Mouse (Mus musculus): ENCODE data around the gene Palmd. TPM values are rescaled to one million over a fixed set of nuclear protein-coding genes. Genes with fewer than 3 reads are reported as not detected.

Gene Palmd
- polyA plus RNA-seq, 1 experiment from 2014 or later = 7.1 TPM

DNA sequence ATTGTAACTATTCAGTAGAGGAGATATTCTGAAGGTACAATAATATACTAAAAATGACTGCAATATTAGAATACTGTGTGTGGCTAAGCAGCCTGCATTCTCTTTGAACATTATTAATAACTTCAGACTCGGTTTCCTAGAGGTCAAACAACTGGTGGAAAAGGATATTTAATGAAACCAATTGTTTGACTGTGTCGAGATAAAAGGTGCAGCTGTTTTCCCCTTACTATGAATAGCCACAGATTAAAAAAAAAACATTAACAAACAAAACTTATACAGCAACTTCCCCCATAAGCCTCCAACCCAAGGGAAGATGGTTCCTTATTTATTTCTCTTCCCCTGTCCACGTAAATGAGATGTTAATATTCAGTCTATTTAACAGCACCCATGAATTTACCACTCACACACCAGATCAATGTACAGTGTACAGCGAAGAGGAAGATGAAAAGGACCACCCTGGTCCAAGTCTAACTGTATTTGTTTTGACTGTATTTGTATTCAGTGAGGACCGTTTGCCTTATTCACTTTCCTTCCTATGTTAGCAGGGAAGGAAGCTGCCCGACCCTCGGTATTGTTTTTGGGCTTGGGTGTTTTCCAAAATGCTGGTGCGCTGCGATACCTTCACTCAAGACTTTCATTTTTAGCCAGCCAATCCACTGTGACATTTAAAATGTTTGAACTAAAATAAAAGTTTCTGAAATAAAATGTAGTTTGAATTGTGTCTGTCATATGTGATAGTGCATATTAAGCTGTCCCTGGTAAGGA lies 13.2 kb upstream of the Palmd start:
- H3K27me3 ChIP-seq (replicated peaks) = no peaks in the 10 kb centered on the region
- H3K9ac ChIP-seq = no peak overlapping the region
- no peaks in the 10 kb centered on the region; the same call in none of the 2 replicates for H3K9me3 ChIP-seq
- no peaks in the 10 kb centered on the region for H3K36me3 ChIP-seq
- ATAC-seq (ENCODE audit: low FRiP score, low read depth) = no peak
- no peaks in the 10 kb centered on the region for H3K4me1 ChIP-seq
- H3K27ac ChIP-seq = no peak overlapping the region
- H3K4me3 ChIP-seq = no peak overlapping the region
- 82% methylated on average over 9 of the region's 9 CpGs for WGBS
- H3K4me2 ChIP-seq (replicated peaks) = no peak overlapping the region

DNA sequence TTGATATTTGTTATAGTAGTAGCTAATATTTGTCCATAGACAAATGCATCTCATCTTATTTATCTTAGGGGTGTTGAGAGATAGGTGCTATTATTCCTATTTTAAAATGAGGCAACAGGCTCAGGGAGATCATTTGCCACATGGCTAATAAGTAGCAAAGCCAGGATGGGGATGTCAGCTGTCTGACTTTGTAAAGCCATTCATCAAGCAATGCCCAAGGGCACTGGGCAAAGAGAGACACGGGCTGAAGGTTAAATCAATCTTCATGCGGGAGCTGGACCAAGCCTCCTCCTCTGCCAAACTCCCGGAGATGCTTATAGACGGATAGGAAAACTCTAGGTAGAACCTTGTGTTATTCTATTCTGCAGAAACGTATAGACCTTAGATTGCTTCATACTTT lies 999 bp upstream of the Palmd start:
- WGBS = 65% methylated on average over 5 of the region's 5 CpGs
- no peak for ATAC-seq (ENCODE audit: low FRiP score, low read depth)
- H3K4me1 ChIP-seq = peaks cover 6% of the 10 kb centered on the region; the same call in 1 of the 2 replicates
- no peak overlapping the region for H3K27ac ChIP-seq
- no peaks in the 10 kb centered on the region for H3K27me3 ChIP-seq (replicated peaks)
- H3K36me3 ChIP-seq = no peaks in the 10 kb centered on the region
- H3K9me3 ChIP-seq = no peaks in the 10 kb centered on the region
- no peak overlapping the region for H3K4me2 ChIP-seq (replicated peaks)
- H3K9ac ChIP-seq = no peak overlapping the region
- H3K4me3 ChIP-seq = no peak overlapping the region

GRCm38 (mm10) chr3:116969003-116969402 lies 216 bp upstream of the Palmd start:
- peak overlapping the region; percentile 30; the same call in 1 of the 2 replicates for H3K4me3 ChIP-seq
- peak overlapping the region; percentile 63 for H3K4me2 ChIP-seq (replicated peaks)
- peaks cover 6% of the 10 kb centered on the region; the same call in 1 of the 2 replicates for H3K4me1 ChIP-seq
- H3K36me3 ChIP-seq = no peaks in the 10 kb centered on the region
- no peaks in the 10 kb centered on the region for H3K9me3 ChIP-seq
- H3K27me3 ChIP-seq (replicated peaks) = no peaks in the 10 kb centered on the region
- no peak for ATAC-seq (ENCODE audit: low FRiP score, low read depth)
- H3K9ac ChIP-seq = 0 out of 2 replicates have a peak overlapping the region, but pooled peaks have one; percentile 48
- H3K27ac ChIP-seq = no peak overlapping the region
- WGBS = 38% methylated on average over 5 of the region's 5 CpGs

GRCm38 (mm10) chr3:116967967-116968366 lies 820 bp downstream of the Palmd start, which contains the start of gene 4930455H04Rik:
Gene 4930455H04Rik (plus strand): TSS chr3:116968267.
- no peak within 1 kb of the TSS for H3K27ac ChIP-seq
- no peak for ATAC-seq (ENCODE audit: low FRiP score, low read depth)
- 81% methylated on average over 4 of the region's 4 CpGs for WGBS

GRCm38 (mm10) chr3:116967436-116967835 lies 1.4 kb downstream of the Palmd start:
- Histone ChIP-seq H3K4me1 (peaks cover 6% of the 10 kb centered on the region; the same call in 1 of the 2 replicates), H3K4me2 (replicated peaks) (no peak overlapping the region), H3K9me3 (no peaks in the 10 kb centered on the region), H3K27me3 (replicated peaks) (no peaks in the 10 kb centered on the region), H3K27ac (no peak overlapping the region), H3K4me3 (no peak overlapping the region), H3K36me3 (no peaks in the 10 kb centered on the region), H3K9ac (no peak overlapping the region)
- no peak for ATAC-seq (ENCODE audit: low FRiP score, low read depth)
- WGBS = 91% methylated on average over 6 of the region's 6 CpGs

More at GRCm38 (mm10) chr3:116967967-116968366, 820 bp downstream of the Palmd start, which contains the start of gene 4930455H04Rik:
- H3K4me1 ChIP-seq = peaks cover 6% of the 10 kb centered on the region; the same call in 1 of the 2 replicates
- peak within 1 kb of the TSS; percentile 63 for H3K4me2 ChIP-seq (replicated peaks)
- H3K9me3 ChIP-seq = no peaks in the 10 kb centered on the region
- peak within 1 kb of the TSS; percentile 48 for H3K9ac ChIP-seq
- no peaks in the 10 kb centered on the region for H3K27me3 ChIP-seq (replicated peaks)
- H3K4me3 ChIP-seq = peak within 1 kb of the TSS; percentile 30
- no peaks in the 10 kb centered on the region for H3K36me3 ChIP-seq

- Histone ChIP-seq H3K36me3 (no peaks in the 10 kb centered on the region), H3K27ac (no peak overlapping the region), H3K4me3 (no peak overlapping the region), H3K4me1 (peaks cover 6% of the 10 kb centered on the region; the same call in 1 of the 2 replicates), H3K9me3 (no peaks in the 10 kb centered on the region), H3K4me2 (replicated peaks) (no peak overlapping the region), H3K27me3 (replicated peaks) (no peaks in the 10 kb centered on the region), H3K9ac (no peak overlapping the region)
- 71% methylated on average over 6 of the region's 6 CpGs for WGBS
- no peak for ATAC-seq (ENCODE audit: low FRiP score, low read depth)
Measured at GRCm38 (mm10) chr3:116966800-116967199, 2.0 kb downstream of the Palmd start.

GRCm38 (mm10) chr3:116966225-116966624 lies 2.6 kb downstream of the Palmd start:
- Histone ChIP-seq H3K4me3 (no peak overlapping the region), H3K4me1 (peaks cover 6% of the 10 kb centered on the region; the same call in 1 of the 2 replicates), H3K9me3 (no peaks in the 10 kb centered on the region), H3K9ac (no peak overlapping the region), H3K4me2 (replicated peaks) (no peak overlapping the region), H3K27me3 (replicated peaks) (no peaks in the 10 kb centered on the region), H3K36me3 (no peaks in the 10 kb centered on the region), H3K27ac (no peak overlapping the region)
- ATAC-seq (ENCODE audit: low FRiP score, low read depth) = peak; percentile 75; the same call in 1 of the 2 replicates
- 32% methylated on average over 4 of the region's 4 CpGs for WGBS

GRCm38 (mm10) chr3:116964426-116964825 lies 4.4 kb downstream of the Palmd start:
- H3K27me3 ChIP-seq (replicated peaks) = no peaks in the 10 kb centered on the region
- H3K4me1 ChIP-seq = peaks cover 6% of the 10 kb centered on the region; the same call in 1 of the 2 replicates
- no peak overlapping the region for H3K4me2 ChIP-seq (replicated peaks)
- H3K4me3 ChIP-seq = no peak overlapping the region
- no peak overlapping the region for H3K9ac ChIP-seq
- ATAC-seq (ENCODE audit: low FRiP score, low read depth) = no peak
- H3K27ac ChIP-seq = no peak overlapping the region
- no peaks in the 10 kb centered on the region for H3K36me3 ChIP-seq
- 91% methylated on average over 9 of the region's 9 CpGs for WGBS
- H3K9me3 ChIP-seq = no peaks in the 10 kb centered on the region

DNA sequence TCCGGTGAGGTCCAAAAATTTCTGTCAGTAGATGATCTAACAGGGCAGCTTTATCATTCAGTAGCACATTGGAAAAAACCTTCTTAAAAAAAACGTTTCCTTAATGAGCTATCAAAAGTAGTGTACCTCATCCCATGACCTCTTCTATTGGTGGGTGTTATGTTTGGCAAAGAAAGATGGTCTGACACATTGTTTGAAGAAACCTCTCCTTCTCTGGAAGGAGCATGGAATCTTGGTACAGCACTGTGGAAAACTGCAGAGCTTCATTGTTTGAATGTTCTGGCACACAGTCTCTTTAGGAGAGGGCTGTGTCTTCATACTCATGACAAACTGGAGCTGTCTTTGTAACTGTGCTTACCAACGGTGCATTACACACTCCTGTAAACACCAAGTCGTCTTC lies 5.6 kb downstream of the Palmd start:
- no peak for ATAC-seq (ENCODE audit: low FRiP score, low read depth)
- Histone ChIP-seq H3K9ac (no peak overlapping the region), H3K4me3 (no peak overlapping the region), H3K9me3 (no peaks in the 10 kb centered on the region), H3K27ac (no peak overlapping the region), H3K27me3 (replicated peaks) (no peaks in the 10 kb centered on the region), H3K36me3 (no peaks in the 10 kb centered on the region), H3K4me2 (replicated peaks) (no peak overlapping the region), H3K4me1 (peaks cover 2% of the 10 kb centered on the region; the same call in 1 of the 2 replicates)
- WGBS = 68% methylated on average over 4 of the region's 4 CpGs

- Histone ChIP-seq H3K27ac (no peak overlapping the region), H3K36me3 (no peaks in the 10 kb centered on the region), H3K9me3 (no peaks in the 10 kb centered on the region), H3K9ac (no peak overlapping the region), H3K4me1 (no peaks in the 10 kb centered on the region), H3K4me3 (no peak overlapping the region), H3K27me3 (replicated peaks) (no peaks in the 10 kb centered on the region), H3K4me2 (replicated peaks) (no peak overlapping the region)
- no peak for ATAC-seq (ENCODE audit: low FRiP score, low read depth)
- 64% methylated on average over 15 of the region's 15 CpGs for WGBS
Measured at GRCm38 (mm10) chr3:116961354-116962142, 7.2 kb downstream of the Palmd start.

- Histone ChIP-seq H3K9me3 (no peaks in the 10 kb centered on the region), H3K4me1 (no peaks in the 10 kb centered on the region), H3K36me3 (no peaks in the 10 kb centered on the region), H3K9ac (no peak overlapping the region), H3K4me2 (replicated peaks) (no peak overlapping the region), H3K27me3 (replicated peaks) (no peaks in the 10 kb centered on the region), H3K4me3 (no peak overlapping the region), H3K27ac (no peak overlapping the region)
- ATAC-seq (ENCODE audit: low FRiP score, low read depth) = no peak
- 71% methylated on average over 2 of the region's 2 CpGs for WGBS
Measured at GRCm38 (mm10) chr3:116960414-116960813, 8.4 kb downstream of the Palmd start.

- Histone ChIP-seq H3K27me3 (replicated peaks) (no peaks in the 10 kb centered on the region), H3K9ac (no peak overlapping the region), H3K4me2 (replicated peaks) (no peak overlapping the region), H3K4me3 (no peak overlapping the region), H3K4me1 (no peaks in the 10 kb centered on the region), H3K36me3 (no peaks in the 10 kb centered on the region), H3K9me3 (no peaks in the 10 kb centered on the region), H3K27ac (no peak overlapping the region)
- ATAC-seq (ENCODE audit: low FRiP score, low read depth) = no peak
- WGBS = 73% methylated on average over 6 of the region's 6 CpGs
Measured at GRCm38 (mm10) chr3:116955061-116955460, 13.7 kb downstream of the Palmd start.
